Mouse (Mus musculus): ENCODE measurements around the gene Tenm3. TPM values are rescaled to one million over a fixed set of nuclear protein-coding genes. Genes with fewer than 3 reads are reported as not detected.

Gene Tenm3
- polyA plus RNA-seq, 1 experiment from 2014 or later, result not detected

DNA sequence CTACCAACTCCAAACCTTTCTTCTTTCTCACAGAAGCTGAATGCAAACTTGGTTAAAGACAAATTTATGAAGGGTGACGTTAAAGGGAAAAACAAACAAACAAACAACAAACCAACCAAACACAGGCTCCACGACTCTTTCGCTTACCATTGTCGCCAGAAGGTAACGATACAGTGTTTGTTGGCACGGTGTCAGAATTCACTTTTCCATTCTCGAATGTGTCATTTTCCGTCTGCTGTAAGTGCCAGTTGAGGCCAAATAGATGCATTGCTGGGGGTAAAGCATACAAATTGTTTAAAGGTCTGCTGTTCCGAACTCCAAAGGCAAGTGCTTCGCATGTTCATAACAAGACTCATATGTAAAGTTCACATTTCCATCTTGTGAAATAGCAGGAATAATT is 476.6 kb downstream of the Tenm3 start:
- H3K27ac ChIP-seq, result no peak overlapping the region
- 89% methylated on average over 10 of the region's 10 CpGs for WGBS (ENCODE audit: missing documents)
- no peak overlapping the region for H3K4me3 ChIP-seq (ENCODE audit: inconsistent target)
- H3K79me2 ChIP-seq (ENCODE audit: inconsistent target), result no peaks in the 10 kb centered on the region
- H3K36me3 ChIP-seq (ENCODE audit: inconsistent target), result no peaks in the 10 kb centered on the region

- no peaks in the 10 kb centered on the region for H3K79me2 ChIP-seq (ENCODE audit: inconsistent target)
- H3K4me3 ChIP-seq (ENCODE audit: inconsistent target), result no peak overlapping the region
- H3K27ac ChIP-seq, result no peak overlapping the region
- no peaks in the 10 kb centered on the region for H3K36me3 ChIP-seq (ENCODE audit: inconsistent target)
- WGBS (ENCODE audit: missing documents), result 54% methylated on average over 2 of the region's 2 CpGs
These were observed 486.9 kb downstream of the Tenm3 start for GRCm38 (mm10) chr8:48356849-48357248.

DNA sequence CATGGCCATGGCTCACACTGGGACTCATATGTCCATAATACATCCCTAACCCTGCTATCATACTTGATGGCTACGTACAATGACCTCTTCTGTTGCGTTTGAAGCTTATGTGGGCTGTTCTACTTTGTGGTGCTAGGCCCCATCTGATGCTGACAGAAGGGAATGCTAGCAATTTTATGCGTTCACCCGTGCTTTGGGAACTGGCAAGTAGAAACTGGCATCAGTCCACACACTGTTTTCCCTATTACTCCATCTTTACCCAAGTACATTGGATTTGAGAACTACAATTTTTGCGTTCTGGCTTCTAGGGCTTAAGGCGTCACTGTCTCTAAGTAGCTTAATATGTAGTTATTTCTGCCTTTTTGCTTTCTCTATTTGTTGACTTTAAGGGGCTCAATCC is 490.3 kb downstream of the Tenm3 start:
- WGBS (ENCODE audit: missing documents), result 89% methylated on average over 6 of the region's 6 CpGs
- H3K36me3 ChIP-seq (ENCODE audit: inconsistent target), result no peaks in the 10 kb centered on the region
- H3K4me3 ChIP-seq (ENCODE audit: inconsistent target), result no peak overlapping the region
- H3K27ac ChIP-seq, result no peak overlapping the region
- H3K79me2 ChIP-seq (ENCODE audit: inconsistent target), result no peaks in the 10 kb centered on the region

DNA sequence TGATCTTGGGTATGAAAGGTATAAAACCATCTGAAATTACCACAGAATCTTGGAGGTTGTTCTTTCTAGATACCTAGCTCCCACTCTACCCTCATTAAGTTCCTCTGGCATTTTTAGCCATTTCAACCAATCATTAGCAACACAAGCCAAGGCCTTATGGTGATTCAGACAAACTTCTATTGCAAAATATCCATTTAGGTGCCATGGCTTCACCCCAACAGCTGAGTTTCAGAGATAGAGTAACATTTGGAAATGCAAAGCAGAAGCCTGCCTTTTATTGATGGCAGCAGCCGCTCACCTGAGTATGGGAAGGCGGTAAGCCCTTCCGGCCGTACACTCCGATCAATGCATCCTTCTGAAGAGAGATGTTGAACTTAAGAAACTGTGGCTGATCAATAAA is 494.9 kb downstream of the Tenm3 start:
- 100% methylated on average over 5 of the region's 5 CpGs for WGBS (ENCODE audit: missing documents)
- H3K4me3 ChIP-seq (ENCODE audit: inconsistent target), result no peak overlapping the region
- no peak overlapping the region for H3K27ac ChIP-seq
- no peaks in the 10 kb centered on the region for H3K79me2 ChIP-seq (ENCODE audit: inconsistent target)
- H3K36me3 ChIP-seq (ENCODE audit: inconsistent target), result no peaks in the 10 kb centered on the region

DNA sequence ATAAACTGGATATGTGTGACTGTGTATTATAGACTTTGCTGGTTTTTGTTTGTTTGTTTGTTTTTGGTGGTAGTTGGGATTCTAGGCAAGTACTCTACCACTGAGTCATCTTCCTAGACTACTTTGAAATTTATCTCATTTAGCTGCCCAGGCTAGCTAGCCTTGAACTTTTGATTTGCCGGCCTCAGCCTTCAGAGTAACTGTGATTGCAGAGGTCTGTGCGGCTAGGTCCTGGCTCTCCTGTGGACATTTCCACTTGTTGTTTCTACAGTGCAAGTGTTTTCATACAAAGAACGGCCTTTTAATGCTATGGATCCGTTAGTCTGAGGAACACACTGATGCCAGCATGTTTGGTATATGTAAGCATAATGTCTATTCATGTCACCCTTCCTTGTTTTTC is 495.4 kb downstream of the Tenm3 start:
- no peaks in the 10 kb centered on the region for H3K36me3 ChIP-seq (ENCODE audit: inconsistent target)
- 98% methylated on average over 4 of the region's 4 CpGs for WGBS (ENCODE audit: missing documents)
- no peak overlapping the region for H3K4me3 ChIP-seq (ENCODE audit: inconsistent target)
- no peaks in the 10 kb centered on the region for H3K79me2 ChIP-seq (ENCODE audit: inconsistent target)
- H3K27ac ChIP-seq, result no peak overlapping the region

DNA sequence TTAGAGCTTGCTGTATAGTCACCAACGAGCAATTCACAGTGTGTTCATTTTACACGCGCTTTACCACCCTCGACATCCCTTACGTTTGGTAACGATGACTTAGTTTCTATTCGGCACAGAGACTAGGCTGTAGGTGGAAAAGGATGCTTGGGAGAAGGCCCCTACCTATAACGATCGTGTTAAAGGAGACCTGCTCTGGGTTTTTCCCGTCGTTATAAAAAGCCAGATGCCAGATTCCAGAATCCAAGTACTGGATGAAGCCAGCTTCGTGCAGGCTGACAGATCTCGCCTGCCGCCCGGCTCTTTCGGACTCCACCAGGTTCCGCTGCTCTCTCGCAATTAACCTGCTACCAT is 500.7 kb downstream of the Tenm3 start:
- Histone ChIP-seq H3K27ac (no peak overlapping the region), H3K79me2 (ENCODE audit: inconsistent target) (no peaks in the 10 kb centered on the region), H3K4me3 (ENCODE audit: inconsistent target) (no peak overlapping the region), H3K36me3 (ENCODE audit: inconsistent target) (no peaks in the 10 kb centered on the region)
- WGBS (ENCODE audit: missing documents), result 91% methylated on average over 18 of the region's 18 CpGs

- H3K36me3 ChIP-seq (ENCODE audit: inconsistent target), result no peaks in the 10 kb centered on the region
- 89% methylated on average over 29 of the region's 30 CpGs for WGBS (ENCODE audit: missing documents)
- H3K27ac ChIP-seq, result no peak overlapping the region
- H3K4me3 ChIP-seq (ENCODE audit: inconsistent target), result no peak overlapping the region
- H3K79me2 ChIP-seq (ENCODE audit: inconsistent target), result no peaks in the 10 kb centered on the region
These were observed 501.3 kb downstream of the Tenm3 start for GRCm38 (mm10) chr8:48342321-48343066.

DNA sequence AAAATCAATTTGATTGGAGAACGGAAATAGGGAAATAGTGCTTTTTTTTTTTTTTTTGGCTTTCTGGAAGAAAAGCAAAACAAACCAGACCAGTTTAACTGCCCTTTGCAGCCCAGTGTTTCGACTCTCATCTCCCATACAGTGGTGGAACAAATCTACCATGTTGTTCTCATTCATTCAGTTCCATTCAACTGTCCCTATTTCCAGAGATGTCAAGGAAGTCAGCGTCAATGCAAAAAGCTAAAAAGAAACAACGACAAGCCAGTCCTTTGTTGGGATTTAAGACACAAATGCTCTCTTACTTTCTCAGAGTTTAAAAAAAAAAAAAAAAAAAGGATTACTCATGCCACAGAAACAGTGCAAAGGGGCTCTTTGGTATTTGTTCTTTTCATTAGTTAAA is 502.1 kb downstream of the Tenm3 start:
- Histone ChIP-seq H3K36me3 (ENCODE audit: inconsistent target) (no peaks in the 10 kb centered on the region), H3K4me3 (ENCODE audit: inconsistent target) (no peak overlapping the region), H3K27ac (no peak overlapping the region), H3K79me2 (ENCODE audit: inconsistent target) (no peaks in the 10 kb centered on the region)
- WGBS (ENCODE audit: missing documents), result 61% methylated on average over 3 of the region's 4 CpGs

- H3K27ac ChIP-seq, result no peak overlapping the region
- no peaks in the 10 kb centered on the region for H3K79me2 ChIP-seq (ENCODE audit: inconsistent target)
- H3K4me3 ChIP-seq (ENCODE audit: inconsistent target), result no peak overlapping the region
- no peaks in the 10 kb centered on the region for H3K36me3 ChIP-seq (ENCODE audit: inconsistent target)
- WGBS (ENCODE audit: missing documents), result 92% methylated on average over 5 of the region's 5 CpGs
These were observed 502.5 kb downstream of the Tenm3 start for GRCm38 (mm10) chr8:48341276-48341675.

DNA sequence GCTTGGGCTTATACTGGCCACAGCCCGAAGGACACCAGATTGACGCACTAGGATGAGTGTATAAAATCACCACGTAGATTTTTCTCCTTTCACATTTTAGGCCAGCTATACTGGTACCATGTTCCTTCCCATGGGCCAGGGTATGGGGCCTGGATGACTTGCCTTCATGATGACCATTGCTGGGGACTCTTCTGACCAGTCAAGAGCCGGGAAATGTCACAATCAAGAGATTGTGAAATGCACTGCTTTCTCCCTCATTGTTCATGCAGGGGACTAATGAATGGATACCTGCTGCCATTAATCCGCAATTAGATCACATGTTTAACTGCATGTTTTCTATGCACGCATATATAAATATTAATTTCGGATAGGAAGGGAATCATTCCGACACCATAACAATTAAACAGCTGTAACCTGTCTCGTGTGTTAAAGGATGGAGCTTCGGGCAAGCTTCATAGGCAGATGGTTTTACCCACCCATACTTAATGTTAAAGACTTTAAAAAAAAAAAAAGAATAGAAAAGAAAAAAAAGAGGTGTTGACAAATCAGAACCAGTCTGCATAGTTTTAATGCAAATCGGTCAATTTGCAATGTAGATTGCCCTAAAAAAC is 521.0 kb downstream of the Tenm3 start:
- H3K79me2 ChIP-seq (ENCODE audit: inconsistent target), result no peaks in the 10 kb centered on the region
- H3K36me3 ChIP-seq (ENCODE audit: inconsistent target), result no peaks in the 10 kb centered on the region
- H3K27ac ChIP-seq, result no peak overlapping the region
- WGBS (ENCODE audit: missing documents), result 96% methylated on average over 11 of the region's 11 CpGs
- no peak overlapping the region for H3K4me3 ChIP-seq (ENCODE audit: inconsistent target)

DNA sequence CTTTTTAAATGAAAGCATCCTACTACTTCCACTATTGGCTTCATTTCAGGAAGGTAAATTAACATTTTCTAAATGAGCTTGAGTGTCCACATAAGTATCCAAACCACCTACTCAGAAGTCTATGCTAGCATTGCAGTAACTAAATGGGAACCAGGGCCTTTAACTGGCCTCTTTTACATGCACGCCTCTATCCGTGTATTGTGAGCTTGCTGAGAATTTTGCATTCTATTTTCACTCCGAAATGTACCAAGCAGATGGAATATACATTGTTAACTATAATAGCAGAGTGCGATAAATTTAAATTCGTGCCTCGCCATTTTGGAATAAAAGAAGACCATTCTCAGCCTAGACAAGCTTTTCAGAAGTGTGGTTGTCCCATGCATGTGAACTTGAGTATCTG is 521.5 kb downstream of the Tenm3 start:
- Histone ChIP-seq H3K27ac (no peak overlapping the region), H3K4me3 (ENCODE audit: inconsistent target) (no peak overlapping the region), H3K36me3 (ENCODE audit: inconsistent target) (no peaks in the 10 kb centered on the region), H3K79me2 (ENCODE audit: inconsistent target) (no peaks in the 10 kb centered on the region)
- 92% methylated on average over 6 of the region's 6 CpGs for WGBS (ENCODE audit: missing documents)

DNA sequence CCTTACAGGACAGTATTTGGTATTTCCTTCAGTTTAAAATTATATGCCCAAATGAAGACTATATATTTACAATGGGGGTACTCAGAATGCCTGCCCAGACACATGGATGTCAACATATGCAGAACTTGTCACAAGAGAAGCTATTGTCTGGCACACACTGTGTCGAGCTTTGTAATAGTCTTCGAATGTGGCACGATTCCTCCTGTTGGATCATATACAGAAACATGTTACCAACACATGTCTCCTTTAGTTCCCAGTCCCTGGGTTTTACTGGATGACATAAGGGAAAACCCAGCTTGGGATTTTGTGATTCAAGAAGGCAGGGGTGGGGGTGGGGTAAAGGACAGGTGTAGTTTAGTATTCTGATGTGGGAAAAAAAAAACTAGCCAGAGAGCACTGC is 524.1 kb downstream of the Tenm3 start:
- H3K27ac ChIP-seq, result no peak overlapping the region
- H3K4me3 ChIP-seq (ENCODE audit: inconsistent target), result no peak overlapping the region
- 94% methylated on average over 3 of the region's 3 CpGs for WGBS (ENCODE audit: missing documents)
- no peaks in the 10 kb centered on the region for H3K36me3 ChIP-seq (ENCODE audit: inconsistent target)
- H3K79me2 ChIP-seq (ENCODE audit: inconsistent target), result no peaks in the 10 kb centered on the region

DNA sequence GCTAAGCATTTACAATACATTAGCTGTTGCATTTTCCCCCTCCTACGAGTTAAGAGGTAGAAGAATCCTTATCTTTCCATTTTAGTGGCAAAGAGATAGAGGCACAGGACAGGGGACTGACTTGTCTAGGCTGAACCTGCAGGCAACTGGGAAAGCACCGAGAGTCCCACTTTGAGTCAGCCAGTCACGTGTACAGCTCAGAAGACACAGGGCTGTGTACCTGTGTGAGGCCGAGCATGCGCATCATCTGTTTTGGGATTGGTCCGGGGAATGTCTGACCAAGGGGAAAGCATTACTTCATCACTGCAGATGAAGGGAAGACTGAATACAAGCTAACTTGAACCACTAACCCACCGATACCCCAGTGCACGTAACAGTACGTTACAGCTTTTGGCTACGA is 526.3 kb downstream of the Tenm3 start:
- Histone ChIP-seq H3K36me3 (ENCODE audit: inconsistent target) (no peaks in the 10 kb centered on the region), H3K4me3 (ENCODE audit: inconsistent target) (no peak overlapping the region), H3K79me2 (ENCODE audit: inconsistent target) (no peaks in the 10 kb centered on the region), H3K27ac (no peak overlapping the region)
- 96% methylated on average over 10 of the region's 10 CpGs for WGBS (ENCODE audit: missing documents)

DNA sequence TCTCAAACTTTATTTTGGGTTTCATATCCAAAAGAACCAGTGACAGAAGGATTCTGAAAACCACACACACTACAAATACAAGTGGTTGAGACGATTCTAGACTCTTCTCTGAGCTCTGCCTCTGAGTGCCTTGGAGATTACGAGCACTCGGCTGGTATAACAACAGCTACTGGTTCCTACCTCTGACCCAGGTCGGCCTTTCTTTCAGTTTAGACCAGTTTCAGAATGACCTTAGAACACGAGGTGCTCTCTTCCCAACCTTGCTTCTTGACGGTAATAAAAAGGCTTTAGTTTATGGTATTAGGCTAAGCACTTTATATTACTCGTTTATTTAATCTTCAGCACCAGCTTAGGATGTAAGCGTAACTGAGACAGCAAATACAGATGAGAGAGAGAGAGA is 528.1 kb downstream of the Tenm3 start:
- no peaks in the 10 kb centered on the region for H3K79me2 ChIP-seq (ENCODE audit: inconsistent target)
- no peak overlapping the region for H3K27ac ChIP-seq
- 91% methylated on average over 8 of the region's 8 CpGs for WGBS (ENCODE audit: missing documents)
- H3K4me3 ChIP-seq (ENCODE audit: inconsistent target), result no peak overlapping the region
- H3K36me3 ChIP-seq (ENCODE audit: inconsistent target), result no peaks in the 10 kb centered on the region

GRCm38 (mm10) chr8:48313985-48314368 is 529.8 kb downstream of the Tenm3 start:
- Histone ChIP-seq H3K79me2 (ENCODE audit: inconsistent target) (no peaks in the 10 kb centered on the region), H3K4me3 (ENCODE audit: inconsistent target) (no peak overlapping the region), H3K36me3 (ENCODE audit: inconsistent target) (no peaks in the 10 kb centered on the region), H3K27ac (no peak overlapping the region)
- WGBS (ENCODE audit: missing documents), result 89% methylated on average over 5 of the region's 5 CpGs

Data from macrophage (primary cell).